ENCODE assay signal across 8 mouse cellular contexts in genomic region chr3:146404311-146405201, GRCm38 (mm10). TPM values are rescaled to one million over a fixed set of nuclear protein-coding genes. Genes with fewer than 3 reads are reported as not detected.
A peak's percentile ranks its signal among the peaks of the same experiment; 100 is the strongest.
DNase-seq lines count a peak whose midpoint lies in the region; ATAC-seq and TF ChIP-seq lines count a peak whose summit lies in the region.

Gene Ssx2ip, plus strand, starts transcription at chr3:146404642.

- H3K36me3 ChIP-seq in lung, embryonic 15.5 days: no peaks in the 10 kb centered on the region

- H3K9ac ChIP-seq in lung, embryonic 15.5 days: peak within 1 kb of the TSS; percentile 85

- peak within 1 kb of the TSS; percentile 93 for H3K4me3 ChIP-seq in lung, embryonic 15.5 days
- H3K4me3 ChIP-seq in olfactory bulb, adult 2 months (ENCODE audit: insufficient read depth, low read depth, low read length): peak within 1 kb of the TSS; percentile 96

- under 1% methylated on average over 92 of the region's 100 CpGs for WGBS in lung, embryonic 15.5 days
- WGBS in olfactory bulb, adult 2 months: under 1% methylated on average over 100 of the region's 100 CpGs

- H3K4me2 ChIP-seq in lung, embryonic 15.5 days: peak within 1 kb of the TSS; percentile 94

- H3K27ac ChIP-seq in lung, embryonic 15.5 days: peak within 1 kb of the TSS; percentile 86
- H3K27ac ChIP-seq in olfactory bulb, adult 2 months (ENCODE audit: insufficient read depth, low read depth, low read length): peak within 1 kb of the TSS; percentile 98

- peaks cover 23% of the 10 kb centered on the region for H3K4me1 ChIP-seq in lung, embryonic 15.5 days
- H3K4me1 ChIP-seq in olfactory bulb, adult 2 months (ENCODE audit: control insufficient read depth, insufficient read depth, low read length): peaks cover 10% of the 10 kb centered on the region

- peak; percentile 90 to 91 for ATAC-seq in hematopoietic stem cell, adult 5-6 weeks (replicated peaks in 1 of 2; ENCODE audit: insufficient read depth in 1 of 2, low FRiP score in 2 of 2, low TSS enrichment in 1 of 2, low read depth in 1 of 2, poor library complexity in 2 of 2, severe bottlenecking in 2 of 2)
- ATAC-seq in lung, embryonic 15.5 days (ENCODE audit: borderline replicate concordance, extremely low read depth, low FRiP score, low TSS enrichment): peak; percentile 96

- DNase-seq in MN1 (ENCODE audit: low spot score): peak; percentile 94
- peak; percentile 98 for DNase-seq in cerebellum, adult 8-10 months
- peak; percentile 92 for DNase-seq in forelimb bud, embryonic 11.5 days (ENCODE audit: low read depth, low spot score)
- DNase-seq in layer of hippocampus, adult 9-10 months (ENCODE audit: low spot score): peak; percentile 87
- peak; percentile 86 to 90 for DNase-seq in thymus, adult 18-20 months

- TF ChIP-seq POLR2A in olfactory bulb, adult 2 months (IDR thresholded peaks at IDR 0.05; ENCODE audit: insufficient read depth, low read depth, low read length): peak; percentile 86

- H3K27me3 ChIP-seq in lung, embryonic 15.5 days: no peaks in the 10 kb centered on the region

- TF ChIP-seq CTCF in olfactory bulb, adult 2 months (IDR thresholded peaks at IDR 0.05; ENCODE audit: insufficient read depth, low read depth, low read length): no peak

- no peaks in the 10 kb centered on the region for H3K9me3 ChIP-seq in lung, embryonic 15.5 days

RNA-seq across cellular contexts. Expression of gene Ssx2ip, which starts in this region (rescaled TPM):
- total RNA-seq in hematopoietic stem cell, adult 5-6 weeks (2017): 20.1 and 34.4 TPM in 2 replicates
- polyA plus RNA-seq in lung, embryonic 15.5 days (2015; fragmentation: Nextera tagmentation; extraction: Ambion mirVana): 31.4 and 33.5 TPM in 2 replicates
- polyA plus RNA-seq in olfactory bulb, adult 2 months (2012; ENCODE audit: insufficient read depth, insufficient read length, low replicate concordance, missing spikeins): not detected in 2 replicates

Comparison
In these comparisons a context has a peak if more than half of its experiments do, and no peak if none do; other contexts are left out.
1. Peak in every context shown above with its lines: DNase-seq, ATAC-seq, H3K4me3 ChIP-seq and H3K27ac ChIP-seq.
2. RNA of gene Ssx2ip (polyA plus RNA-seq): 31.4 to 33.5 TPM in lung, embryonic 15.5 days; not detected in olfactory bulb, adult 2 months; every median in the first group is over 10 times any median in the second.